Mouse (Mus musculus) CD4-positive, CD25-positive, alpha-beta regulatory T cell, adult 2 months (primary cell): ENCODE data around the gene Pfkp.

ENCODE experiments used
- DNase-seq: peaks from one replicate; pipeline ENCODE4 v3.0.0-alpha.2; 2012; ENCODE audit warnings: low read depth, low spot score

Gene Pfkp

GRCm38 (mm10) chr13:6637534-6638124, 10.9 kb downstream of the Pfkp start:
- DNase-seq = no peak

- no peak for DNase-seq
These were observed 11.6 kb downstream of the Pfkp start for GRCm38 (mm10) chr13:6636976-6637375.

GRCm38 (mm10) chr13:6636520-6636919, 12.1 kb downstream of the Pfkp start:
- no peak for DNase-seq

GRCm38 (mm10) chr13:6635138-6636076, 13.2 kb downstream of the Pfkp start:
- peak; percentile 28 for DNase-seq

GRCm38 (mm10) chr13:6634063-6634462, 14.5 kb downstream of the Pfkp start:
- no peak for DNase-seq

GRCm38 (mm10) chr13:6633524-6633923, 15.1 kb downstream of the Pfkp start:
- peak; percentile 84 for DNase-seq

GRCm38 (mm10) chr13:6632935-6633334, 15.6 kb downstream of the Pfkp start:
- DNase-seq = peak; percentile 40

- DNase-seq = peak; percentile 24
These were observed 16.1 kb downstream of the Pfkp start for GRCm38 (mm10) chr13:6632513-6632912.

- no peak for DNase-seq
These were observed 16.6 kb downstream of the Pfkp start for GRCm38 (mm10) chr13:6631772-6632510.

GRCm38 (mm10) chr13:6630660-6631059, 17.9 kb downstream of the Pfkp start:
- no peak for DNase-seq

- no peak for DNase-seq
These were observed 18.6 kb downstream of the Pfkp start for GRCm38 (mm10) chr13:6629927-6630326.

- DNase-seq = no peak
These were observed 19.4 kb downstream of the Pfkp start for GRCm38 (mm10) chr13:6628998-6629764.

GRCm38 (mm10) chr13:6628261-6628660, 20.3 kb downstream of the Pfkp start:
- DNase-seq = no peak

GRCm38 (mm10) chr13:6627352-6627751, 21.2 kb downstream of the Pfkp start:
- peak; percentile 68 for DNase-seq

GRCm38 (mm10) chr13:6626508-6627114, 22.0 kb downstream of the Pfkp start:
- no peak for DNase-seq

GRCm38 (mm10) chr13:6625942-6626341, 22.6 kb downstream of the Pfkp start:
- no peak for DNase-seq

- DNase-seq = no peak
These were observed 24.0 kb downstream of the Pfkp start for GRCm38 (mm10) chr13:6624604-6625003.

- DNase-seq = no peak
These were observed 24.5 kb downstream of the Pfkp start for GRCm38 (mm10) chr13:6624121-6624520.

GRCm38 (mm10) chr13:6621831-6622230, 26.7 kb downstream of the Pfkp start:
- no peak for DNase-seq

- DNase-seq = no peak
These were observed 28.3 kb downstream of the Pfkp start for GRCm38 (mm10) chr13:6620250-6620649.

- no peak for DNase-seq
These were observed 29.9 kb downstream of the Pfkp start for GRCm38 (mm10) chr13:6618711-6619110.
